Comparison of ENCODE assay signal across 15 mouse cellular contexts in the genomic region with DNA sequence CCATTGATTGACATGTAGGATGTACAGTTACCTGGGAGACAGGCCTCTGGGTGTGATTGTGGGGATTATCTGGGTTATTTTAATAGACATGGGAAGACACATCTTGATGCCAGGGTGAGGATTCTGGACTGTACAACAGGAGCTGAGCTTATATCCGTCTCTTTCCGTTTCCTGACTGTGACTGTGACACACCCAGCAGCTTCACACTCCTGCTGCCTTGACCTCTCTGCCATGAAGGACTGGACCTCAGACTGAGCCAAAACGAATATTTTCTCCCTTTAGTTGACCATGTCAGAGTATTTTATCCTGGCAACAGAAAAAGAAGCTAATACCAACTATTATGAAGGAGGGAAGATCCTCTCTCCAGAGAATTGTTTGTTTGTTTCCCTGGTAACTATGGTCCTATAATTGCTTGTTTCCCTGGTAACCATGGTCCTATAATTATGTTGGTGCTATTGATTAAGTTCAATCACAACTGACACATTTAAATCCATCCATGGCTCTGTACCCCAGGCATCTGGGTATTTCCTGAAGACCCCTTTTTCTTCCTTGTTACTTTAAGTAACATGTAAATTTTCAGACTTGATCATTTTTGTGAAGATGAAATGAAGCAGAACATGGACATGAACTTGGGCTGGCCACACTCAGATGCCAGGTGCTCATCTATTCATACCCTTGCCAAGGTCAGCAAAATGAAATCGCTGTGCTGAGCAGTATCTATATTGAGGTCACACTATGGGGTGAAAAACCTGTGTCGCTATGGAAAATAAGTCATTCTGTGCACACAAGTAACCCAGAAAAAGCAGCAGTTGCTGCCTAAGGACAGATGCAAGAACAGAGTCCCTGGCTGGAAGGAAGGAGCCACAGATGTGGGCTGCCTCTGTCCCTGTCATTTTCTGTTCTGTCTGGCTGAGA.
DNase-seq lines count a peak whose midpoint lies in the region; ATAC-seq and TF ChIP-seq lines count a peak whose summit lies in the region.
"Had no signal": no experiment of that assay in that cellular context is flagged by ENCODE, and none has a peak within 500 bp of the region (broad histone marks: within the 10 kb centered on the region; RNA-seq: fewer than 3 reads in every experiment).

No protein-coding gene starts in this region.

- no peak; the same call in 1 of the 2 replicates for ATAC-seq in hindbrain, embryonic 14.5 days (ENCODE audit: low FRiP score)
- no peak for ATAC-seq in liver, embryonic 11.5 days (replicated peaks; ENCODE audit: low FRiP score)
- ATAC-seq: inflammation-experienced regulatory T-cells, adult 6 months had no signal

- H3K4me3 ChIP-seq in testis, adult 2 months (ENCODE audit: control insufficient read depth, low read depth, low read length) = no peak overlapping the region
- H3K4me3 ChIP-seq in hindbrain, embryonic 14.5 days (replicated peaks; ENCODE audit: low read length) = no peak overlapping the region
- no peak overlapping the region for H3K4me3 ChIP-seq in liver, embryonic 11.5 days (ENCODE audit: low read depth, low read length)
- H3K4me3 ChIP-seq: heart, embryonic 15.5 days; limb, embryonic 10.5 days had no signal

- H3K4me2 ChIP-seq in hindbrain, embryonic 14.5 days (replicated peaks) = no peak overlapping the region
- H3K4me2 ChIP-seq in liver, embryonic 11.5 days = no peak overlapping the region
- H3K4me2 ChIP-seq: heart, embryonic 15.5 days had no signal

- peak; percentile 40 to 59 for DNase-seq in cerebellum, adult 18-20 months
- no peak for DNase-seq in cerebellum, adult 11 months
- DNase-seq in testis, postnatal 14 days (ENCODE audit: low spot score) = no peak
- peak; percentile 47 for DNase-seq in hindbrain, embryonic 14.5 days (ENCODE audit: low spot score)
- no peak for DNase-seq in embryo, embryonic 10 days (ENCODE audit: low spot score)
- DNase-seq in liver, embryonic 11.5 days (ENCODE audit: low spot score) = no peak
- no peak for DNase-seq in layer of hippocampus, postnatal 36 days
- DNase-seq: B cell, adult 2 months; gastrocnemius, postnatal 36 days had no signal

- no peak for TF ChIP-seq CTCF in testis, adult 2 months (IDR thresholded peaks at IDR 0.05; ENCODE audit: control insufficient read depth, insufficient read depth, insufficient replicate concordance, low read depth, low read length)

- H3K36me3 ChIP-seq in testis, adult 2 months (ENCODE audit: control insufficient read depth, insufficient read depth, low read length) = no peaks in the 10 kb centered on the region
- no peaks in the 10 kb centered on the region for H3K36me3 ChIP-seq in hindbrain, embryonic 14.5 days (replicated peaks; ENCODE audit: control insufficient read depth, insufficient read depth)
- no peaks in the 10 kb centered on the region for H3K36me3 ChIP-seq in liver, embryonic 11.5 days (ENCODE audit: control insufficient read depth, insufficient read depth, low read length)
- H3K36me3 ChIP-seq: G1E; heart, embryonic 15.5 days; limb, embryonic 10.5 days had no signal

- 45% methylated on average over 5 of the region's 5 CpGs for WGBS in hindbrain, embryonic 14.5 days
- 73% methylated on average over 5 of the region's 5 CpGs for WGBS in liver, embryonic 11.5 days

- 0 out of 2 replicates have a peak overlapping the region, but pooled peaks have one; percentile 13 for H3K27ac ChIP-seq in testis, adult 2 months (ENCODE audit: control insufficient read depth, insufficient read depth, low read depth, low read length)
- no peak overlapping the region for H3K27ac ChIP-seq in hindbrain, embryonic 14.5 days
- H3K27ac ChIP-seq in liver, embryonic 11.5 days (ENCODE audit: low read depth, low read length) = no peak overlapping the region
- H3K27ac ChIP-seq: heart, embryonic 15.5 days; kidney, postnatal 0 days; limb, embryonic 10.5 days had no signal

- H3K27me3 ChIP-seq in testis, adult 2 months (ENCODE audit: control insufficient read depth, insufficient read depth, low read length) = no peaks in the 10 kb centered on the region
- no peaks in the 10 kb centered on the region for H3K27me3 ChIP-seq in hindbrain, embryonic 14.5 days (ENCODE audit: control insufficient read depth, insufficient read depth, low read length)
- H3K27me3 ChIP-seq in liver, embryonic 11.5 days (replicated peaks; ENCODE audit: control insufficient read depth, insufficient read depth, low read length) = no peaks in the 10 kb centered on the region
- H3K27me3 ChIP-seq: heart, embryonic 15.5 days had no signal

- no peaks in the 10 kb centered on the region for H3K9me3 ChIP-seq in hindbrain, embryonic 14.5 days (ENCODE audit: control insufficient read depth, low read length)
- no peaks in the 10 kb centered on the region for H3K9me3 ChIP-seq in liver, embryonic 11.5 days (ENCODE audit: control insufficient read depth, low read length)
- H3K9me3 ChIP-seq: G1E; heart, embryonic 15.5 days; limb, embryonic 10.5 days had no signal

- H3K9ac ChIP-seq in hindbrain, embryonic 14.5 days = no peak overlapping the region
- no peak overlapping the region for H3K9ac ChIP-seq in liver, embryonic 11.5 days (ENCODE audit: low read depth, low read length)
- H3K9ac ChIP-seq: heart, embryonic 15.5 days had no signal

- H3K4me1 ChIP-seq in testis, adult 2 months (ENCODE audit: control insufficient read depth, insufficient read depth, low read length) = no peaks in the 10 kb centered on the region
- peaks cover 13% of the 10 kb centered on the region for H3K4me1 ChIP-seq in hindbrain, embryonic 14.5 days (replicated peaks; ENCODE audit: control insufficient read depth, insufficient read depth, low read length)
- H3K4me1 ChIP-seq in liver, embryonic 11.5 days (replicated peaks; ENCODE audit: control insufficient read depth, insufficient read depth, low read length) = no peaks in the 10 kb centered on the region
- H3K4me1 ChIP-seq: heart, embryonic 15.5 days; limb, embryonic 10.5 days had no signal

- TF ChIP-seq POLR2A in testis, adult 2 months (IDR thresholded peaks at IDR 0.05; ENCODE audit: control insufficient read depth, low read depth, low read length) = no peak

Comparison
In these comparisons a context has a peak if more than half of its experiments do, and no peak if none do; other contexts are left out.
1. DNase-seq: peak in cerebellum, adult 18-20 months (2 of 2) and hindbrain, embryonic 14.5 days (single experiment); none in cerebellum, adult 11 months (single experiment), testis, postnatal 14 days (single experiment), embryo, embryonic 10 days (single experiment), liver, embryonic 11.5 days (single experiment) and layer of hippocampus, postnatal 36 days (0 of 2).